Mouse (Mus musculus) thymus, postnatal 14 days (tissue): ENCODE results near the gene Vangl1.
"Not testable (repeated sequence)": the region's sequence is repeated elsewhere in the genome, so short reads cannot be mapped to it uniquely, and the experiment has no call there.

Experiments used
- DNase-seq: peaks from one replicate; pipeline ENCODE4 v3.0.0; 2021

Vangl1 gene

DNA sequence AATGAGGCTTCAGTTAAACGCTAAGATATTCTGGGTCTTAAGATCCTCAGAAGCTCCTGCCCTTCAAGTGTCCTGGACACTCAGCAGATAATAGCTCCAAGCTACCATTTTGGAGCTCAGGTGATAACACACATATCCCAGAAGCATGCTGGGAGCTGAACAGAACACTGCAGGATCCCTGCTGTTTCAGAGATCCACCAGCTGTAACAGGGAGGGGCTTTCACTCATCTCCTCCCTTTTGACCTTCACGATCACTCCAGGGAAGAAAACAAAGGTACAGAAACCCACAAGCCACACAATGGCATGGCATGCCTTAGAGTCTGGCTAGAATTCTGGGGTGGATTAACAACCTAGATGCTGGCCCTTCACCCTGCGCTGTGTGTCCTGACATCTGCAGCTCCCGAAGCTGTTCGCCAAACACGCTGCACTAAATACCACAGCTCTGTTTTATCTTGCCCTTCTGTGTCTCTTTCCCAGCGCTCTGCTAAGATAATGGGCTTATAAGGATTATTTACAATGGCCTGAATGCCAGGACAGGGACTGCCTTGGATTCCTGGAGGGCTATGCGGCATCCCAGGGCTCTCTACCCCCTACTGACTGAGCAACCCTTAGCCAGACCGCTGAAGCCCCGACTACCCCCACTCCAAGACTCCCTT is 36.8 kb downstream of the Vangl1 start:
- no peak for DNase-seq

DNA sequence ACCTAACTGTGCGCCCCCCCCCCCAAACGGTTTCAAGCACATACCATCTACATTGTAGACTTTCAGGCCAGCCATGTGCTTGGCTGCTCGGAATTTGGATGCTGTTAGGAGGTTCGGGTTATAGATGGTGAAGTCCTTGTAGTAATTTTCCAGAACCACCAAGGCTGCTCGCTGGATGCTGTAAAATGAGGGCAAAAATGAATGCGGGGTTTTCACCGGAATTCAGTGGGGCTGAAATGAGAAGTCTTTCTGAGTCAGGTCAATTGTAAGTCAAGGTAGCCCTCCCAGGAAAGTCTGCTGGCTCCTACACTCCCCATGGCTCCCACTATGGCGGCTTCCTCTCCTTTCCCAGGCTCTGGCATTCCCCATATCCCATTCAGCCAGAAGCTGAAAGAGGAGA is 37.7 kb downstream of the Vangl1 start:
- no peak for DNase-seq

DNA sequence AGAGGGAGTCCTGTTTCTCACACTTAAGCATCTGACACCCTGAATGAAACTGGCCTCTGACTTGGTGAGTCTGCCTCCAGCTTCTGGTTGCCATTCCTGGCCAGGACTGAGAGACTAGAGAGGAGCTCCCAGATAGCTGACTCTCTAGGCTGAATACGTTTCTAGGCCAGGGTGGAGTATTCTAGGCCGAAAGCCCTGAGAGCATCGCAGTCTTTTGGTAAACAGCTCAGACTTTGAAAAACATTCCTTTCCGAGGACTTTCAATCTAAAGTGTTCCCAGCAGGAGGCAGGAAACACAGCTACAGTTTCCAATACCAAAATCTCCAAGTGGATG is 38.2 kb downstream of the Vangl1 start:
- DNase-seq: no peak

DNA sequence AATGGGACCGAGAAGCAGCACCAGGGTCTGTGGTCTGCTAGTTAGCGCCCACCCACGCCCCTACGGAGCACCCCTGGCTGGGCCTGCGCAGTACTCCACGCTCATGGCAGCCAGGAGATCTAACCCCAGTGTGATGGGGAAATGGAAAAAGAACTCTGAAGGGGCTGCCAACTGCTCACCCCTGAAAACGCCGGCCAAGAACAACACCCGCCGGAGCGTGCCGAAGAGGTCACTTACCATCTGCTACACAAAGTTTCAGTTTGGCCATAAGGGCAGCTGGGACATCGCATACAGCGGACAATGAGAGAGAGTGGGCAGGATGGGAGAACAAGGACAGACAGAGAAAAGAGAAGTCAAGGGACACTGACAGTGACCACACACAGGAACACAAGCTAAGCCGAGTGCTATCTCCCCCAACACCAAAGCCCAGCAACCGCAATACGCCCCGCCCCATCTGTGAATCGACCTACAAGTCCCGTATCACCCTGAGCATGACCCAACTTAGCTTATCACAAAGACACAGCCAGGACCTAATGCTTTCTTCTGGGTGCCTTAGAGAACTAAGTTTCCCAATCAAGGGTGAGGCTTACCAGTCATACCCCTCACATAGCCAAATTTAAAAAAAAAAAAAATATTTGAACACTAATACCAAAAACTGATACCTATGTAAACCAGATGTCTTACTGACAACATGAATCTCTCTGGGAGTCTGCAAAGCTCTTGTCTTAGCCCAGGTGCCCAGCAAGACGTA is 38.8 kb downstream of the Vangl1 start:
- DNase-seq: no peak

DNA sequence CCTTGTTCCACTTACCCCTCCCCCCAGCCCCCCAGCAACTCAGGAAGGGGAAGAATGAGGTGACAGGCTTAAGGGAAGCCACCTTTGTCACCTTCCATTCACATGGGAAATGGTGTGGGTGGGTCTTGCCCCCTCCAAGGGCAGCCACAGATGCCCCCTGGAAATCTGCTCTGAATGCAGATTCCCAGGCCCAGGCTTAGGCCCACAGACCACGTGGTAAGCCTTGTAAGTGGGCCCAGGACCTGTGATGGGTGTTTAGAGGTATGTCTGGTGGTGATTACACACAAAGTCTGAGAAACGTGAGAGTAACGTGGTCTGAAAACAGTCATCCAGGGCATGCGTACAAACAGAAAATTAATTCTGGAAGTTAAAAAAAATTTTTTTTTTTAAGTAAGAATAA is 39.6 kb downstream of the Vangl1 start:
- DNase-seq: no peak

DNA sequence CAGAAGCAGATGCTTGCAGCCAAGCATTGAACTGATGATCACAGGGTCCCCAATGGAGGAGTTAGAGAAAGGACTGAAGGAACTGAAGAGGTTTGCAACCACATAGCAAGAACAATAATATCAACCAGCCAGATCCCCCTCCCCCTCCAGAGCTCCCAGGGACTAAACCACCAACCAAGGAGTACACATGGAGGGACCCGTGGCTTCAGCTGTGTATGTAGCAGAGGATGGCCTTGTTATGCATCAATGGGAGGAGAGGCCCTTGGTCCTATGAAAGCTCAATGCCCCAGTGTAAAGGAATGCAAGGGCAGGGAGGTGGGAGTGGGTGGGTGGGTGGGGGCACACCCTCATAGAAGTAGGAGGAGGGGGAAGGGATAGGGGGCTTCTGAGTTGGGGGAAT is 40.6 kb downstream of the Vangl1 start:
- not testable (repeated sequence) for DNase-seq

DNA sequence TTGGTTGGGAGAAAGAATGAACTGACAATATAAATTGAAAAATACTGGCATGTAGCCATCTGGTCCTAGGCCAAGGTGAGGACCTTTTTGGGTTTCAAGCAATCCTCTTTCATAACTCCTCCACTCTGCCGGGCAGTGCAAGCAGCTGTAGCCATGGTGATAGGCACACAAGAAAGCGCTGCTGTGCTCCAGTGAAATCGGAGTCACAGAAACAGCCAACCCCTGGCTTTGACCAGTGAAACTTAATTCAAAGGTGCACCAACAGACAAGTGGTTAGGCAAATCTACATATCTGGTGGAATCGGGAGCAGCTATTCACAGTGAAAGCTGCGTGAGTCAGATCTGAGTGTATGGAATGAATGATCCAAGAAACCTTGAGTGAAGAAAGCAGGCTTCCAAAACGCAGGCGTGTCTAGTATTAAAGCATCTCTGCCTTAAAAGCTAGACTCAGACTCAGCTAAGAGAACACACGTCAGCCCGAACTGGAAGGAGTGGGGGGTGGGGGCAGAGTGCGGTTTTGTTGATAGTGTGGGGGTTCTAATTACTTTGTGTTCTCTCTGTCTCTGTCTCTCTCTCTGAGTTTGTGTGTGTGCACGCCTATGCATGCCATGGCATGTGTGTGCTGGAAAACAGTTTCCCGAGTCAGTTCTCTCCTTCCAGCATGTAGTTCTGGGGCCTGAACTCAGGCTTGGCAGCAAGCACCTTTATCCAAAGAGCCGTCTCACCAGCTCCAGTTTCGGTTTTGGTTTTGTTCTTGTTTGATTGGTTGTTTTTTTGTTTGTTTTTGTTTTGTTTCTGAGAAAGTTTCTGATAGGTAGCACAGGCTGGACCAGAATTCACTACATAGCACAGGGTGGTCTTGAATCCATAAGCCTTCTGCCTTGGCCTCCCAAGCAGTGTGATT is 44.8 kb downstream of the Vangl1 start:
- DNase-seq: no peak

DNA sequence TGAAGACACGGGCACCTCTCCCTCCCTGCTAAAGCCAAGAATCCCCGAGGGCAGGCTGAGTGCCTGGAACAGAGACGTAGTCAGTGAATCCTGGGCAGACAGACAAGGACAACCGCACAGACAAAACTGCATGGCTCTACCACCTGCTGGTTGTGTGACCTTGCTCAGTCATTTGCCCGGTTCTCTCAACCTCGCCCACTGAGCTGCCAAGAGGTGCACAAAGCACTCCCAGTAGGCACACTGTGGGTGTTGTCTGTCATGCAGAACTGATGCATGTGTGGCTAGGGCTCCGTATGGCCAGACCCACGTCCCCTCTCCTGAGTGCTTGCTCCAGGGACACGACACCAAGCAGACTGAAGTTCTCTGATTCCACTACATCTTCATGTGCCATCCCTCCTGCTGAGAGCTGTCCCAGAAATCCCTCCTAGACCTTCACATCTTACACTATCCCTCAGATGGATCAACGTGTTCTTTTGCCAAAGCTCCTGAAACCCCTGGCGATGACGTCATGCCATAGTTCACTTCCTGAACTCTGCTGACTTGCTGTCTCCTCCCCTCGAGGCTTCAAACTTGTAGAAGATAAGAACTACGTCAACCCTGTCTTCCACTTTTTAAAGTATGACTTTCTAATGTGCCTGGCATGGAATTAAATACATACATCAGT is 45.6 kb downstream of the Vangl1 start:
- DNase-seq: no peak

DNA sequence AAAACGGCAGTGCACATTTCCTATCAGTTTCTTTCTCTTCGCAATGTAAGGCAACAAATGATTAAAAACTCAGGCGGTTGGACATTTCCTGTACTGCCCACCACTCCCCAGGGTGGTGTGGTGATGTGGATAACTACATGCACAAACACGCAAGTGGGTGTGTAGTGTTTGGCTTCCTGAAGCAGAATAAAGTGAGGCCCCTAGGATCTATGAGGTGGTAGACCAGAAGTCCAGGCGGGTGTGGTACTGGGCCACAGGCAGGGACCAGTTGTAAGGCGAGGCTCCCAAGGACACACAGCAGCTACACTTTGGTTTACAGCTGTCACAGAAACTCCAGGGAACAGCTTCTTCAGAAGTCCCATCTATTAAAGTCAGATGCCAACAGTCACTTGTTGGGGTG is 46.8 kb downstream of the Vangl1 start:
- no peak for DNase-seq

DNA sequence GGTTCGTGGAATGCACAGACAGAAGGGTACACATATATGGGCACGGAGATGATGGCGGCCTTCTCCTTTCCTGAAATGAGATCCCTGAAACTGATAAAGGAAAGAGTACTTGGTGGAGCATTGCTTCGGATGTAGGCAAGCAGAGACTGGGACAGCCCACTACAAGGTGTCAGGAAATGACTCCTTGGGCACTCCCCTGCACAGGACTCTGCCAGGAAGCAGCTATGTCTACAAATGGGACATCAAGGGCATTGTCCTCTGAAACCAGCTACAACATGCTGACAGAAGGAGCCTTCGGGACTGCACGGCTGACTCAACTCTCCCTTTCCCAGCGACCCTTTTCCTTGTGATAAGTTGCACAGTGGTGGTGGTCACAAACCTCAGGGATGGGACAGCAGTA is 47.8 kb downstream of the Vangl1 start:
- DNase-seq: no peak

DNA sequence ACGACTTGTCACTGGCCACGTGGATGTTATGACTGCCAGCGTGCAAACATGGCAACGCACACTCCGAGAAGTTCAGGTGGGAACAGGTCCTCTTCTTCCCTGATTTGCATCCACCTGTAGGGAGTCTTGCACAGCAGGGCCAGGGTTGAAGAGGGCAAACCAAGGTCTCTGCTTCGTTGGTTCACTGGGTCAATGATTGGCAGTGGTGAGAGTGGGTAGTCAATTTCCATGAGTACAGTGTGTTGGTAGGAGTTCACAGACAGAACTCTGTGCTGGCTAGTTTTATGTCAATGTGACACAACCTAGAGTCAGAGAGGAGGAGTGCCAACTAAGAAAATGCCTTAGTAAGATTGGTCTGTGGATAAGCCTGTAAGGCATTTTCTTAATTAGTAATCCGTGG is 50.4 kb downstream of the Vangl1 start:
- DNase-seq: no peak

DNA sequence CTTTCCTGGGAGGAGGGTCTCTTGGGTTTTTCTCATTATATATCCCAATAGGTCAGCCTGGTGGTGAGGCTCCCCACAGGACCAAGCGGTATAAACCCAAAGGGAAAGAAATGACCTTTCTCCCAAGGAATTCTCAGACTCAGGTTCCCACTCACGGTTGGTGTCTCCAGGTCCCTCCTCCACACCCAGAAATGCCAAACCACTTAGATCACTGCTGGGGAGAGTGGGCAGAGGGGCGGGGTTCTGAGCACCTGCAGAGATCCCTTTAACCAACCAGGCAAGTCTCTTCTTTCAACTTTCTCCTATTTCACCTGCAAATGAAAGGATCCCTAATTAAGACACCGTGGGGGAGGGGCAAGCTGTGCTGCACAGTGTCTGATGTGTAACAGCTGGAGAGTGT is 51.6 kb downstream of the Vangl1 start:
- no peak for DNase-seq

DNA sequence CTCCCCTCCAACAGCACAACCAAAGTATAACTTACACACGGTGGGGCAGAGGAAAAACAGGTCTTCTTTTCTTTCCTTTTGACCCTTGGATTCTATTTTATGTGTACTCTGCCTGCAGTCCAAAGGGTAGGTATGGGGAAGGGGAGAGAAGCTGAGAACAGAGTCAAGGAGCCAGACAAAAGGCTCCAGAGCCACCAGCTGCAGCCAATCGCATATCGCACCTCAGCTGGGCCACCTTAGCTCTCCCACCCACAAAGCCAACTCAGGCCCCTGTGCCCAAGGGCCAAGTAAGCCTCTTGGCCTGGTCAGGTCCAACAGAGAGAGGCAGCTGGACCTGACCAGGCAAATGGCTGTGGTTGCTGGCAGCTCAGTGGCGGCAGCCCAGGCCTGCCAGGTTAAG is 52.0 kb downstream of the Vangl1 start:
- DNase-seq: no peak

DNA sequence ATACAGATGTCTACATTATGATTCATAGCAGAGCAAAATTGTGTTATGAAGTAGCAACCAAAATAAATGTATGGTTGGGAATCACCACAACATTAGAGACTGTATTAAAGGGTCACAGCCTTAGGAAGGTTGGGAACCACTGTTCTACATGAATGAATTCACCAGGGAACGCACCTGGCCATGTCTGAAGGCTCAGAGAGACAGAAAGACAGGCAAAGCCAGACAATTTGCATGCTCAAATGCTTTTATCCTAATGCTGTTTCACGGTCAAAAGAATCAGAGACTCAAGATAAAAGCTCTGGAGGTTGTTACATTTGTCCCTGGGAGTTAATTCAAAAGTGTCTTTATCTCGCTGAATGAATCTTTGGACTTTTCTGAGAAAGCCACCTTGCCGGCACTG is 52.6 kb downstream of the Vangl1 start:
- DNase-seq: no peak

DNA sequence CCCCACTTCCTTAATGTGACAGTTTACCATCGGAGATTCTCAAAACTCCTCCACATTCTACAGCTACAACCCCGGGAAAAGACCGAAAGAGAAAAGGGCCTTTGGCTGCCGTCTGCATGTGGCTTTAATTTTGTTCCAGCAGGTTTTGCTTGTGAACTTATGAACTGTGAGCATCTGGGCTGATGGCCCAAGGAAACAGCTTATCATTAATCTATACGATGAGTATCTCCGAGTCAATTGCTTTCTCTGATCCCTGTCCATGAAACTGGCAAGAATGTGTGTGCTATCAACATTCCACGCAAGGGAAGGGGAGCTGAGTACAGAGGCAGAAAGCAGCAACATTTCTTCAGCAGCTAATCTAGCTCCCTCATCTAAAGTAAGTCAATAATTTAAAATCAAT is 54.6 kb downstream of the Vangl1 start:
- no peak for DNase-seq

DNA sequence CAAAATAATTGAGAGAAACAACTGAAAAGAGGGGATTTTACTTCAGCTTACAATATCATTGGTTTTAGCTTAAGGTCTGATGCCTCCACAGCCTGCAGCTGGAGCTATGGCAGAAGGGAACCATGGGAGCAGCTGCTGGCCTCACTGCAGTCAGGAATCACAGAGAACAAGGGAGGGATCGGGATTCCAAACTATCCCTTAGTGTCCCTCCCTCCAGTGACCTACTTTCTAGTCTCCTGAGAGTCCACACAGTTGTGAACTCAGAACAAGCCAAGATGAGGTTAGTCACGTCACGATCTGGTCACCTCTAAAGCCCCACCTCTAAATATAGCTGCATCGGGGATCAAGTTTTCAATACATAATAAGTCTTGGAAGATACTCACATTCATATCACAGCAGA is 57.3 kb downstream of the Vangl1 start:
- no peak for DNase-seq

DNA sequence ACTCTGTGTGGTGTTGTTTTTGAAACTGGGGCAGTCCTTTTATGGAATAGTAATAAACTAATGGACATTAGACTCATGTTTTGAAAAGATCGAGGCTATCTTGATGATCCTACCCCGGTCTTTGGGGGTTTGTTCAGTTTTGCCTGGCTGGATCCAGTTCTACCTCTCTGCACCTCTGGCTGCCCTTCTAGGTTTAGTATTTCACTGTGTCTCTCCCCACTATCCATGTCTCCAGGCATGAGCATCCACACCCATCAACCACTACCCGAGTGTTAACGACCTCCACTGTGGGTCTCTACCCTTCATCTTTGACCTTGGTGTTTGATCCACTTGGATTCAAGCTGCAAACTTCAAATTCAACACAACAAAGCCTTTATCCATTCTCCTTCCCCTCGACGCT is 58.1 kb downstream of the Vangl1 start:
- DNase-seq: no peak

DNA sequence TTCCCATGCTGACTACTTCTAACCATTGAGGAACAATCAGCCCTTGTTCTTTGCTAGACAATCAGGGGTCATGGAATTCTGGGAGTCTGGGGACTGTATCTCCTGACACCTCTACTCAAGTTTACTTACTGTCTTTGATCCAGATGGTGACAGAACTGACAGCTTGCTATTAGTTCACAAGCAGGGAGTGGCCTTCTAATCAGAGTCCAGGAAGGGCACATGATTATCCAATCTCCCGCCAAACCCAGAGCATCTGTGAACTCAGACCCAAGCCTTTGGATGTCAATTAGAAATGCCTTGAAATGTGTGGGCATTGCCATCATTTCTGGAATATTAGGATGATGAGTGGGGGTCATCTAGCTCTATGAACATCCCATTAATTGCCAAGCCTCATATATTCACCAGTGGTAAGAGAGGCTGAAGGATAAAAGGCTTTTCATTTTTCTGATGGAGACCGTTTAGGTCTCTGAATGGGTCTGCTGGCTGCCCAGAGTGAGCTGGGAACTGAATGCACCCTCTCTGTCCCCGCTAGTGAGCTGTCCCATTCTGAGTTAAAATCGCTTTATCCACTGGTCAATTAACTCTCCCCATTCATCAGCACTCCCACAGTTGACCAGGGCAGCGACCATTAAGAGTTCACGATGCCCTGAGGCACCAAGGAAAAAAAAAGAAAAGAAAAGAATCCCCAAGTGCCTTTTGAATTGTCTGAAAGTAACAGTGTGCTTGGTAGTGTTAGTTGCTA is 58.7 kb downstream of the Vangl1 start:
- DNase-seq: no peak

DNA sequence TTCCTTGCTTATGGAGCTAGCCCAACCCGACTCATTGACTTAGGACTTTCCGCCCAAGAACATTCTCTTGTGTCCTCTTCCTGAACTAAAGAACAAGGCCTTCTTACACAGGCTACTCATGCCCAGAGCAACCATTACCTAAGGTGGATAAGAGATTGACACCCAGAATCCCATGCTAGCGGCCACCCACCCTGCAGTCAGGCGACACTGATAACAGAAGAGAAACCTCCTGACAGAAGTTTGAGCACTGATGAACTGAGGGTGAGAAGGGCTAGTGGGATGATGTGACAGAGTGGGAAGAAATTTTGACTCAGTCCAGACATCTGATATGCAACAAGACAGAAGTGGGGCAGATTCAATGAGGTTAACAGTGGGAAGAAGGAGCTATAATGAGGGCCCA is 60.1 kb downstream of the Vangl1 start:
- DNase-seq: no peak

DNA sequence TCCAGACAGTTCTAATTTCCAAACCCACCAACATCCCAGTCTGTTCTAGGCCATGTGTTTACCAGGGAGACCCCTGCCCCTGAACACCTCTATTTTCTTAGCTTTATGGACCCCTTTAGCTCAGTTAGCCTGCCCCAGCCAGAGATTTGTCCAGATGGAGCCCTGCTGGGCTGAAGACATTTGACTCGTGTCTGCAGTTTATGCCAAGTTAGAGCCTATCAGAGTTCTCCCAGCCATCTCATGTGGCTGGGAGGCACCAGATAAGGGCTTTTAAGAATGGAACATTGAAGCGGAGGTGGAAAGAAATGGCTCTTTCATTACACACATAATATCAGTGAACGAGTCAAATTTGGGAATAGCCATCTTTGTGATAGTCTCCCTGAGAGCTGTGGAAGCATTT is 61.0 kb downstream of the Vangl1 start:
- no peak for DNase-seq

DNA sequence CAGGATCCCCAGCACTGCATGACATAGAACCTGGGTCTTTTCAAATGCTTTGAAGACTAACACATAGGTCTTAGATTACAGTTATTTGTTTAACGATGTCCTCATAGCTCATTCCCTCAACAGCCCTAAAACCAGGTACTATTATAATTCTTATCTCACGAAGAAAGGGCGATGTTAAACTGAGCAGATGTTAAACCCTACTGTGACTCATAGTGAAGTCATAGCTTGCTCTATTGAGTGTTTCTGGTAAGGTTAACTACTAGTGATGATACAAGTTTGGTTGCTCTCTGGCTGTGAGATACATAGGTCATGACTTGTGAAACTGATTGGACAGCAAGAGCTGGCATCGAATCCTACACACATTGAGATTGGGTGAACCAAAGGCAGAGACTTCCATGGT is 61.5 kb downstream of the Vangl1 start:
- DNase-seq: no peak

DNA sequence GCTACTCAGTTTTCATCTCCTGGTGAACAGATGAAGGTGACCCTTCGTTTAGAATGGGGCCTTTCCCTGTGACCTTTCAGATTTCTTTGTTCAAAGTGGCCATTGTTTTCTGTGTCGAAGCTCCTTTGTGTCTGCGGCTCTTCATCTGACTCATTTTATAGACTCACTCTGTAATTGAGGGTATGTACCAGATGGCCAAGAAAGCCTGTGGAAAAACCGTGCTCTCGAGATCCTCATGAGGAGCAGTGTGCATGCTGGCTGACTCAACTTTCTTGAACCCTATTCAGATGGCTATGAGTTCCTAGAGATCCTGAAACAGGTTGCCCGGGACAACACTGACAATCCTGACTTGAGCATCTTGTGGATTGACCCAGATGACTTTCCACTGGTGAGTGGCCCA is 62.6 kb downstream of the Vangl1 start:
- no peak for DNase-seq

DNA sequence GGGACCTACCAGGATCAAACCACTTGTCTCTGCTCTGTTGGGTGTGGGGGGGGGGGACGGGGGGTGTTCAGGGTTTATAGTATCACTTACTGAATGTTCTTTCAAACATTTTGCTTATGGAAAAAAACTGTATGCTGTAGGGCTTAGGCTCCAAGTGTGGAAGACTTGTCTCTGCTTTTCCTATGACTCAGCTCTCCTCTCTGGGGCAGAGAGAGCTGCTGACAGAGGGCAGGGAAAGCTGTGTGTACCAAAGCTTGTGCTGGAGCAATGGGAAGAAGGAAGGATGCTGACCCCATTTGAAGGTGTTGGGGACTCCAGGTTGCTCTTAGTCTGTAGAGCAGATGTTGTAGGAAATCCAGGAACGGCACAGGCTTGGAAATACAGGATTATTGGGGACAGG is 63.0 kb downstream of the Vangl1 start:
- DNase-seq: no peak
